Mouse (Mus musculus) lung, postnatal 14 days (tissue): Measurements from ENCODE around the gene Suco.

Source experiments
- DNase-seq: peaks from one replicate; pipeline ENCODE4 v3.0.0; 2021

The Suco gene

GRCm38 (mm10) chr1:161781594-161781993 lies 94.9 kb downstream of the Suco start:
- no peak for DNase-seq

DNA sequence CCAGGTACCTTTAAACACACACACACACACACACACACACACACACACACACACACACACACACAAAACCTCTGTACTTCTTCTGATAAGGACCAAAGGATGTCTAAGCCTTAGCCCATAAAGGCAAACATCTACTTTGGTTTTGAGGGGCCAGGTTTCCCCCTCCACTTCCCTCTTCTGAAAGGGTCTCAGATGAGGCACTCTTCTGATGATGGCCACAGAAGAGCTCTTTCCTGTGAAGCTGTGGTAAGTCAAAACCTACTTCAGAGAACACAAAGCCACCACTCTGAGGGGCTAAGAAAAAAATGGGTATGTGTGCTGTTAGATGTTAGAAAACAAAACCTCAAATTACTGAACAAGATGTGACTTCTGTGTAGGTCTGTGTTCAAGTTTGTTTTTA lies 97.4 kb downstream of the Suco start:
- DNase-seq, result no peak

GRCm38 (mm10) chr1:161775151-161775550 lies 101.3 kb downstream of the Suco start:
- no peak for DNase-seq

- DNase-seq, result no peak
These were observed 105.2 kb downstream of the Suco start for GRCm38 (mm10) chr1:161771293-161771692.

DNA sequence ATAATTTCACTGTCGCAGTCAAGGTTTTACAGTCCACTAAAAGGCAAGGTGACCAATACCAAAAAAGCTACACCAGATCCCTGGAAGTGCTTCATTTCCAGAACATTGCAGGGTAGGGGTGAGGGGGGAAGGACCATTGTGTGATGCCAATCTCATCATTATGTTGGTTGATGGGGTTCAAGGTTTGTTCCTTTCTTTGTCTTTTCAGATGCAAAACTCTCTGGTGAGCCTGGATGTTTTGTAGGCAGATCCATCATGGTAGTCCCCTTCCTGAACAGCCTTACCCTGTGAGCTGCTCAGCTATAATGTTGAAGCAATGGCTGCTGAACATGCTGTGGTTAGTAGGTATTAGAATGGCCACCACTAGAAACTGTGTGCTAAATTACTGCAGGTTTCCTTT lies 107.2 kb downstream of the Suco start:
- DNase-seq, result no peak

- DNase-seq, result no peak
These were observed 109.4 kb downstream of the Suco start for GRCm38 (mm10) chr1:161767101-161767524.

DNA sequence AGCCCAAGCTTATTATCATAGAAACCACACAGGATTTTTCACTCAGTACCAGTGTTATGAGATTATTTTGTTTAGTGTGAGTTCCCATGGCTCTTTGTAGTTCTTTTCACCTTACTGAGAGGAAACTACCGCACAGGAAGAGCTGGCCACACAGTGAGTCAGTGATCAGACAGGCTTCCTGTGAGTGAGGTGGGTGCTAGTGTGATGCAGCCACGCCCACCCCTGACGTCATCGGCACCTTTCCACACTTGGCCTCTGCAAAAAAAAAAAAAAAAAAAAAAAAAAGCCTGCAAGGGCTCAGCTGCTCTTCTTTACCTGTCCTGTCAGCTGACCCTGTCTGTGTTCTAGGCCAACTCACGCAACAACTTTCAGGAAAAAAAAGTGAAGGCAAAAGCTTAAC lies 109.8 kb downstream of the Suco start:
- DNase-seq, result peak; percentile 62
